Mouse (Mus musculus): ENCODE measurements around the gene Tmem63b.
A peak's percentile ranks its signal among the peaks of the same experiment; 100 is the strongest.

Tmem63b gene

GRCm38 (mm10) chr17:45672598-45672997 lies 14.1 kb downstream of the Tmem63b start:
- no peak for DNase-seq (ENCODE audit: low spot score in 2 of 2)

DNA sequence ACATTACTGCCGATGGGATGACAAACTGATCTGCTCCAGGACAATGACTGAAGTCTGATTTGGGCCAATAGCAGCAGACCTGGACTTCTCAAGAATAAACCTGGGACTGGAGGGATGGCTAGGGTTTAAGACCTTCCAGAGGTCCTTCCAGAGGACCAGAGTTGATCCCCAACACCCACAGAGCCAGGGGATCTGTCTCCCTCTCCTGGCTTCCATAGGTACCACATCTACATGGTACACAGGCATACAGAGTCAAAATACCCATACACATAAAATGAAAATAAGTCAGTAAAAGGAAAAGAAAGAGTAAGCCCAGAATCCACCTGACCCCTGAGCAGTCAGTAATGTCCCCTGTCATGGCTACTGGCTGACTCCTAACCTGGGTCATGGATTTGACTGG lies 14.9 kb downstream of the Tmem63b start:
- DNase-seq (ENCODE audit: low spot score in 2 of 2): no peak

- DNase-seq (ENCODE audit: low spot score in 2 of 2): no peak
Measured at GRCm38 (mm10) chr17:45667986-45668385, 18.7 kb downstream of the Tmem63b start.

DNA sequence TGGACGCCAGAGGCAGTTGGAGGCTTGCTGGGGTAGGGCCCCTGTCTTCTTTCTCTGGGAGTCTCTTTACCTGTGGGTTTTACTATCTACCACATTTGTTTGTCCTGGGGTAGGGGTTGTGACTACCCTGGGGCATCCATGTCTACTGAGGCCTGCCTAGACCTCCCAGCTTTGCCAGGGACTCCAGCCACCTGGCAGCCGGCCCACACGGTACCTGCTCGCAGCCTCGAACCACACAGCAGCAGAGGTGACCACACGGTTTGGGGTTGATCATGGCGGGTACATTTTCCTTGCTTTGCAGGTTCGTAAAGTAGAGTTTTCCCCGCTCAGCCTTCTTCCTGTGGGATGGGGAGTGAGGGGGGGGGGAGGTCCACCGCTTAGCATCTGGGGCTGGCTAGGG lies 19.2 kb downstream of the Tmem63b start:
- DNase-seq (ENCODE audit: low spot score in 2 of 2): no peak

DNA sequence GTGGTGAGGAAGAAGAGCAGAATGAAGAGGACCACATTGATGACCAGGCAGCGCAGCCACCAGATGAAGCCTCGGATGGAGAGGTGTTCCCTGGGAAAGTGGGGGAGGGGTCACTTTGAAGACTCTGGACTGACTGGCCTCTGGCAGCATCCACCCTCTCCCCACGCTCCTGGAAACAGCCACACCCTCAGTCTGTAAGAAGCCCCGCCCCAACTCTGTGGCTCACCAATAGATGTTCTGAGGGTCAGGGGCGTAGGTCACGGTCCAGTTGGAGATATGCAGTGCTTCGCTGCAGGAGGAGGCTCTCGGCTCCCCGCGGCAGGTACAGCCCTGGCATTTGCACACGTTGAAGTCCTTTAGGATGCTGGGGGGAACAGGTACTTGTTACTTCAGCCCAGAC lies 20.6 kb downstream of the Tmem63b start:
- no peak for DNase-seq (ENCODE audit: low spot score in 2 of 2)

- DNase-seq (ENCODE audit: low spot score in 2 of 2): no peak
Measured at GRCm38 (mm10) chr17:45664608-45665007, 22.1 kb downstream of the Tmem63b start.

- peak in 1 of 2 experiments; percentile 53 for DNase-seq (ENCODE audit: low spot score in 2 of 2)
Measured at GRCm38 (mm10) chr17:45663106-45663919, 23.4 kb downstream of the Tmem63b start.

- DNase-seq (ENCODE audit: low spot score in 2 of 2): no peak
Measured at GRCm38 (mm10) chr17:45659225-45659624, 27.5 kb downstream of the Tmem63b start, which contains the start of gene Capn11. Gene Capn11 (minus strand): TSS chr17:45659325.

- no peak for DNase-seq (ENCODE audit: low spot score in 2 of 2)
Measured at GRCm38 (mm10) chr17:45655820-45656219, 30.9 kb downstream of the Tmem63b start.

GRCm38 (mm10) chr17:45653233-45653632 lies 33.5 kb downstream of the Tmem63b start:
- DNase-seq (ENCODE audit: low spot score in 2 of 2): no peak

DNA sequence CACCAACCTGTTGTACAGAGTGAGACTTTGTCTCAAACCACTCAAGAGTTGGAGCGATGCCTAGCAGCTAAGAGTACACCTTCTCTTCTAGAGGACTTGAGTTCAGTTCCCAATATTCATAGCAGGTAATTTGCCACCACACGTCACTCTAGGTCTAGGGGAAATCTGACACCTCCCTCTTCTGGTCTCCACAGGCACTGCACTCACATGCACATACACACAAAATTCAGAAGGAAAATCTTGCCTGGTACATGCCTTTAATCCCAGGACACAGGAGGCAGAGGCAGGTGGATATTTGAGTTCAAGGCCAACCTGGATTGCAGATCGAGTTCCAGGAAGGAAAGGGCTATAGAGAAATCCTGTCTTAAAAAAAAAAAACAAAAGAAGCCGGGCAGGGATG lies 42.5 kb downstream of the Tmem63b start:
- no peak for DNase-seq (ENCODE audit: low spot score in 2 of 2)

GRCm38 (mm10) chr17:45642701-45643100 lies 44.0 kb downstream of the Tmem63b start:
- peak in 1 of 2 experiments; percentile 48 for DNase-seq (ENCODE audit: low spot score in 2 of 2)

DNA sequence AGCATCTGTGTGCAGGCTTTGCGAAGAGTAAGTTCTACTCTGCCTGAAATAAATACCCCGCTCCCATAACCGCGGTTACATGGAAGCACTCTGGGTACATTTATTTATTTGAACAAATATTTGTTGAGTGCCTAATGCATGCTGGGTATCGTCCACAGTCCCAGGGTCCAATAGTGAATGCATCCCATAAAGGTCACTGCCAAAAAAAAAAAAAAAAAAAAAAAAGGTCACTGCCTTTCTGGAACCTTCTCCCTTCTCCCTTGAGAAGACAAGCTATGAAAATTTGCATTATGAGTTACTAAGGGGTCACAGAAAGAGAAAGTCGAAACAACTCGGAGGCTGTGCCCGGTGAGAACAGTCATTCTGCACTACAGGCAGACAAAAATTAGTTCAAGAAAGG lies 44.7 kb downstream of the Tmem63b start:
- DNase-seq (ENCODE audit: low spot score in 2 of 2): no peak

DNA sequence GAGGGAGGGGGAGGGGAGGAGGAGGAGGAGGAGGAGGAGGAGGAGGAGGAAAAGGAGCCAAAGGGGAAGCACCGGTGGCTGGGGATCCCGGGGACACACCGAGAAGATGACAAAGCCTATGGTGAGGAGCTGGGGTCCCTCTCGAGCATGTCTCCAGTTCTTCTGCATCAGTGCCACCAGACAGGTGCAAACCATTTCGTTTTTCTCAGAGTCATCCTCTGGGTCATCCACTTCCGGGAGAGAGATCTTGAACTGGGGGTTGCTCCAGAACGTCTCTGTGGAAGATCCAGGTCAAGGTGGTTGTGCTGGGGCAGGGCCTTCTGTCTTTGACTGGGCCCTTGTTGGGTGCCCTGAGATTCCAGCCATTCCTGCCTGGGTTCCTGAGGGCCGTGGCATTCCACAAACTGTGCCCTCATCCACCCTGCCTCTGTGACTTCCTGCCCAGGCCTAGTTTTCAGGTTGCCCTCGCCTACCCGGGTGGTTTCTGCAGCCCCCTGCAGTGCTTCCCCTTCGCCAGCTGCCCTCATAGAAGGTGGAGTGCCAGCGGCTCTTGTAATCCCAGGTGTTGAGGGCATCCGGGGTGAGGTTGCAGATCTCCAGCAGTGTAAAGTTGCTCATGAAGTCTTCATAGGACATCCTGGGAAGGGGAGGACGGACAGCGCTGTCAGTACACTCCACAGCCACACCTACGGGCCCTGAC lies 48.0 kb downstream of the Tmem63b start:
- DNase-seq (ENCODE audit: low spot score in 2 of 2): no peak

GRCm38 (mm10) chr17:45634033-45634432 lies 52.7 kb downstream of the Tmem63b start:
- DNase-seq (ENCODE audit: low spot score in 2 of 2): no peak

GRCm38 (mm10) chr17:45631940-45632339 lies 54.8 kb downstream of the Tmem63b start:
- DNase-seq (ENCODE audit: low spot score in 2 of 2): no peak

DNA sequence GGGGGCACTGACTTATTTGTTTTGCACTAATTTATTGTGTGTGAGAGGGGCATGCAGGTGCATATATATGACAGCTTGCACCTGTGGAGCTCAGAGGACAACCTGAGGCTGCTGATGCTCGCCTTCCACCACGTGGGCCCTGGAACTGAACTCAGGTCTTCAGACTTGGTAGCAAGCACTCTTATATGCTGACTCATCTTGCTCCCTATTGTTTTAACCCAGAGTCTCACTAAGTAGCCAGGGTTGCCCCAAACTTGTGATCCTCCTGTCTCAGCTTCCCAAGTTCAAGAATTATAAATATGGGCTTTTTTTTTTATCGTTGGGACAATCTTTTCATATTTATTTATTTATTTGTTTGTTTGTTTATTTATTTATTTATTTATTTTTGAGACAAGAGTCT lies 55.7 kb downstream of the Tmem63b start:
- no peak for DNase-seq (ENCODE audit: low spot score in 2 of 2)

DNA sequence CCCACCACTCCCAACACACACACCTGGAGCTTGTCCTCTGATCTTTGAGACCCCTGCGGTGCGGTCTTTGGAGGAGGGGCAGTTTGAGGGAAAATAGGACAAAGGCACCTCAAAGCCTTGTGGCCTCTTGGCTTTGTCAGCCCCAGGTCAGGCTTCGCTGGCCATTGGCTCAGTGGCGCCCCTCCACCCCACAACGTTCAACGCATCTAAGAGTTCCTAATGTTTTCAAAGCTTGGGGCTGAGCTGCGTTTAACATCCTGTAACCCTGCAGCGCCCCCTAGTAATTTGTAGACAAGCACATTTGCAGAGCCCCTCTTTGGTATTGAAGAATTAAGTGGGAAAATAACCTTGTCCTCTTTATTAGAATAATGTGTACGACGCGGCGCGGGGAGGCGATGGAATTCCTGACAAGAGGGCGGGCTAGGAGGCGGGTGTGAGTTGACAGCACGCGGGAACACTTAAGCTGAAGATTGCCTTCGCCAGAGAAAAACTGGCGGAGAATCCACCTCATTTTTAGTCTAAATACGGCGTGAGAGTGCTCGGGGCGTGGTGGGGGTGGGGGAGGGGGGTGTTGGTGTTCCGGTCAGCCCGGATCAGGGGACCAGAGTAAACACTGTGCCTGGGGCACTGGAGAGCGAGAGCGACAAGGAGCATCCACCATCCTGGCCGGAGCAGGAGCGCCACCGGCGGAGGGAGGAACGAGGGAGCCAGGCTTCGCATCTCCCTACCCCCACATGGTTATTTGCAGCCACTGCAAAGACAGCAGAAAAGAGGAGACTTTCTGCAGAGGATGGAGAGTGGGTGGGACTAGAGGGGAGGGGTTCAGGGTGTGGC lies 56.6 kb downstream of the Tmem63b start:
- peak; percentile 57 to 74 for DNase-seq (ENCODE audit: low spot score in 2 of 2)

GRCm38 (mm10) chr17:45628885-45629855 lies 57.5 kb downstream of the Tmem63b start:
- DNase-seq (ENCODE audit: low spot score in 2 of 2): no peak

GRCm38 (mm10) chr17:45628160-45628559 lies 58.5 kb downstream of the Tmem63b start:
- no peak for DNase-seq (ENCODE audit: low spot score in 2 of 2)

GRCm38 (mm10) chr17:45626577-45627134 lies 60.0 kb downstream of the Tmem63b start:
- peak; percentile 63 to 78 for DNase-seq (ENCODE audit: low spot score in 2 of 2)
